Mouse (Mus musculus): Measurements from ENCODE around the gene Nup107. TPM values are rescaled to one million over a fixed set of nuclear protein-coding genes. Genes with fewer than 3 reads are reported as not detected.

The Nup107 gene
- polyA plus RNA-seq, 1 experiment from 2014 or later, result 106 TPM

DNA sequence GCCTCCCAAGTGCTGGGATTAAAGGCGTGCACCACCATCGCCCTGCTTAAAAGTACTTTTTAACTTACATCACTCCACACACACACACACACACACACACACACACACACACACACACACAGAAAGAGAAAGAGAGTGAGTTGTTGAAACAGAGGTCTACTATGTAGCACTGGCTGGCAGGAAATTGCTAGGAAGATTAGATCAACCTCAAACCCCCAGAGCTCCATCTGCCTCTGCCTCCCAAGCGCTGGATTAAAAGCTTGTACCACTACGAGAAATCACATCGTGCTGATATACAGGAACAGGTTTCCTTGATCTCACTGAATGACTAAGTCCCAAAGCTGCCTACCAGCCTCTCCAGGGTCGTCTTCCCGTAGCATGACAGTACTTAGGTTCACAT lies 7.9 kb downstream of the Nup107 start:
- no peak for DNase-seq (ENCODE audit: low spot score)
- Histone ChIP-seq H3K27me3 (ENCODE audit: control insufficient read depth, insufficient read depth, low read length) (no peaks in the 10 kb centered on the region), H3K4me1 (ENCODE audit: control insufficient read depth, insufficient read depth, low read length) (no peaks in the 10 kb centered on the region), H3K9me3 (ENCODE audit: control insufficient read depth, low read length) (no peaks in the 10 kb centered on the region), H3K4me3 (ENCODE audit: low read depth, low read length) (no peak overlapping the region), H3K27ac (replicated peaks; ENCODE audit: low read depth, low read length) (no peak overlapping the region), H3K36me3 (ENCODE audit: control insufficient read depth, insufficient read depth, low read length) (peaks cover 24% of the 10 kb centered on the region), H3K4me2 (ENCODE audit: low read depth, severe bottlenecking) (no peak overlapping the region), H3K9ac (ENCODE audit: low read length) (no peak overlapping the region)
- 98% methylated on average over 7 of the region's 7 CpGs for WGBS
- no peak for ATAC-seq (ENCODE audit: insufficient number of reproducible peaks, low FRiP score, low TSS enrichment, low read depth)

DNA sequence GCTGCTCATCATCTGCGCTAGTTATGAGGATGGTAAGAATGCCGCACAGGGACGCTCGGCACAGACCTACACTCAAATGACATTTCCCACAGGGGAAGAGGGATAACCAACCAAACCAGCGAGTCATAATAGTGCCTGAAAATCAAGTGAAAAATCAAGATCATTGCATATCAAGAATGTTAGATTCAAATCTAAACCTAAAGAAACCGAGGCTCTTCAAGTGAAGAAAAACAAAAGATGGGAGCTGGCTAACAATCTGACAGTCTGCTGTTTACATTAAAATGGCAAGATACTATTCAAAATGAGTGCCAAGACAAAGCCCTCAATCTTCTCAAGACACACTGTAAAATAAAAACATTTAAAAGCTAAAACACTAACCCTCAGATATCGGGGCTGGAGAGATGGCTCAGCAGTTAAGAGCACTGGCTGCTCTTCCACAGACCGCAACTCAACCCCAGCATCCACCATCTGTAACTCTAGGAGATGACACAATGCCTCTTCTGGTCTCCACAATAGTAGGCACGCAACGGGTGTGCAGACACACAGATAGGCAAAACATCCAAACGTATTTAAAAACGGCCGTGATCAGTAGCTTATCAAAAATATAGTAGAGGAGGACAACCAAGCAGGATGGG lies 8.6 kb downstream of the Nup107 start:
- Histone ChIP-seq H3K36me3 (ENCODE audit: control insufficient read depth, insufficient read depth, low read length) (peaks cover 26% of the 10 kb centered on the region), H3K27me3 (ENCODE audit: control insufficient read depth, insufficient read depth, low read length) (no peaks in the 10 kb centered on the region), H3K4me3 (ENCODE audit: low read depth, low read length) (no peak overlapping the region), H3K4me2 (ENCODE audit: low read depth, severe bottlenecking) (no peak overlapping the region), H3K27ac (replicated peaks; ENCODE audit: low read depth, low read length) (no peak overlapping the region), H3K9ac (ENCODE audit: low read length) (no peak overlapping the region), H3K9me3 (ENCODE audit: control insufficient read depth, low read length) (no peaks in the 10 kb centered on the region), H3K4me1 (ENCODE audit: control insufficient read depth, insufficient read depth, low read length) (no peaks in the 10 kb centered on the region)
- WGBS, result 95% methylated on average over 13 of the region's 13 CpGs
- ATAC-seq (ENCODE audit: insufficient number of reproducible peaks, low FRiP score, low TSS enrichment, low read depth) (no peak), DNase-seq (ENCODE audit: low spot score) (no peak)

DNA sequence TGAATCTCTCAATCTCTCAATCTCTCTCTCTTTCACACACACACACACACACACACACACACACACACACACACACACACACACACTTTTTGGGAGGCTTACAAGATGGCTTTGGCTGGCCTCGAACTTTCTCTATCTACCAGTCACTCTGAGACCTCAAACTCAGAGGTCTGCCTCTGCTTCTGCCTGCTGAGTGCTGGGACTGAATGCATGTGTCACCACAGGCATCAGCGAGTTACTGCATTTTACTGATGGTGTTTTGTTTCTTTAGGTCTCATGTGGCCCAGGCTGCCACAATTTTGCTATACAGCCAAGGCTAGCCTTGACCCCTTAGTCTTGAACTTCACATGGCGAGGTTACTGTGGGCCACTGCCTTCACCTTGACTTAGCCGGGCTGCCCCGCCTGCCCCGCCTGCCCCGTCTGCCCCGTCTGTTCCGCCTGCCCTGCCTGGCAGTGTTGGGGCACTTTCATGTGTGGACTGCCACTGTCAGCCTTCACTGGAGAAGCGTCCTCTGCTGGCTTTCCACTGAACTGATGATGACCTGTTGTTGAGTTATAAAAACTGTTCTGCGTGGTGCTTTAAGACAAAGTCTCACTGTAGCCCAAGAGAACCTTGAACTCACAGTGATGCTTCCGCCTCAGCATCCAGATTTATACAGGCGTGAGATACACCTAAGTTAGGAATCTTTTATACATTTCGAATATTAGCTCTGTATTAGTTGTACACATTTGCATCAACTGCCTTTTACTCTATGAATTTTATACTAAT lies 9.8 kb downstream of the Nup107 start:
- H3K4me1 ChIP-seq (ENCODE audit: control insufficient read depth, insufficient read depth, low read length), result no peaks in the 10 kb centered on the region
- no peak overlapping the region for H3K27ac ChIP-seq (replicated peaks; ENCODE audit: low read depth, low read length)
- no peaks in the 10 kb centered on the region for H3K27me3 ChIP-seq (ENCODE audit: control insufficient read depth, insufficient read depth, low read length)
- H3K9me3 ChIP-seq (ENCODE audit: control insufficient read depth, low read length), result no peaks in the 10 kb centered on the region
- H3K4me2 ChIP-seq (ENCODE audit: low read depth, severe bottlenecking), result no peak overlapping the region
- WGBS, result 95% methylated on average over 14 of the region's 14 CpGs
- no peak for ATAC-seq (ENCODE audit: insufficient number of reproducible peaks, low FRiP score, low TSS enrichment, low read depth)
- peaks cover 33% of the 10 kb centered on the region for H3K36me3 ChIP-seq (ENCODE audit: control insufficient read depth, insufficient read depth, low read length)
- no peak overlapping the region for H3K9ac ChIP-seq (ENCODE audit: low read length)
- no peak for DNase-seq (ENCODE audit: low spot score)
- H3K4me3 ChIP-seq (ENCODE audit: low read depth, low read length), result no peak overlapping the region

DNA sequence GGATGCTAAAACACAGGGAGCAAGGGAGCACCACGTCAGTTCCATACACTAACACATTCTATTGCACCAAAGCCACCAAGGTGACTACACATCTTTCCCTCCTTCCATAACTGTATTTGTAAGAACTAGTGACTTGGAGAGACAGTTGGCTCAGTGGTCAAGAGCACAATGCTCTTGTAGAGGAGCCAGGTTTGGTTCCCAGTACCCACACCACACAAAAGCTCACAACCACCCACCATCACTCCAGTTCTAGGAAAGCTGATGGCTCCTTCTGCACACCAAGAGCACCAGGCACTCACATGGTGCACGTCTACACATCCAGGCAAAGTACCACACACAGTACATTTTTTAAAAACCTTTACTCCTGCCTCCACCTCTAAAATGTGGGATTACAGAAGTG lies 10.4 kb downstream of the Nup107 start:
- DNase-seq (ENCODE audit: low spot score), result no peak
- no peak overlapping the region for H3K9ac ChIP-seq (ENCODE audit: low read length)
- 91% methylated on average over 2 of the region's 2 CpGs for WGBS
- no peak overlapping the region for H3K27ac ChIP-seq (replicated peaks; ENCODE audit: low read depth, low read length)
- no peak for ATAC-seq (ENCODE audit: insufficient number of reproducible peaks, low FRiP score, low TSS enrichment, low read depth)
- H3K4me1 ChIP-seq (ENCODE audit: control insufficient read depth, insufficient read depth, low read length), result no peaks in the 10 kb centered on the region
- no peaks in the 10 kb centered on the region for H3K27me3 ChIP-seq (ENCODE audit: control insufficient read depth, insufficient read depth, low read length)
- no peak overlapping the region for H3K4me3 ChIP-seq (ENCODE audit: low read depth, low read length)
- peaks cover 33% of the 10 kb centered on the region for H3K36me3 ChIP-seq (ENCODE audit: control insufficient read depth, insufficient read depth, low read length)
- H3K9me3 ChIP-seq (ENCODE audit: control insufficient read depth, low read length), result no peaks in the 10 kb centered on the region
- no peak overlapping the region for H3K4me2 ChIP-seq (ENCODE audit: low read depth, severe bottlenecking)

DNA sequence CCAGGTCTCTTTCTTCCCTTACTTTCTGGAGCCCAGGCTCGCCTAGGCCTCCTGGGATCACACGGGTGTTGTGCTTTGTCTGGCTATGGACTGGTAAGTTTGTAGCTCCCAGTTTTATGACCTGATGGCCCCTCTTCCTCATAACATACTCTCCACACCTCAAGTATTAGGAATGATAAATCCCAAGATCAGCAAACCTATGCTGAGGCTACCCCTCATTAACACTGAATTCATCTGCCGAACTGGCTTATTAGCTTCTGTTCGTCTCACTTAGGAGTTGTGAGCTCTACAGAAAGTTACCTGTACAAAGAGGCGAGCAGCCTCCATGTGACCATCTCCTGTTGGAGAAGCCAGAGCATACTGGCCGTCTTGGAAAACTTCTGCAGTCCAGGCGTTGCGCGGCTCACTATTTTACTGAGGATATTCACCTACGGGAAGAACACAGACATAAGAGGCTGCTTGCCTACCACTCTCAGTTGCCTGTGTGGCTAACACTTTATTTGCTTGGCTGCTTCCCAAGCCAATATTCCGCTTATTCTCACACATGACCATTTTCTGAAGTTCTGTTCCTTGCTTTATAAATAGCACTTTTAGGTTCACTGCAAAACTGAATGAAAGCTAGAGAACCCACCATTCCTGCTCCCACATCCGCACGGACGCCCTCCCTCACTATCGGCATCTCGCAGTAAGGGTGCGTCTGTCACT lies 11.3 kb downstream of the Nup107 start:
- Histone ChIP-seq H3K27me3 (ENCODE audit: control insufficient read depth, insufficient read depth, low read length) (no peaks in the 10 kb centered on the region), H3K4me3 (ENCODE audit: low read depth, low read length) (no peak overlapping the region), H3K27ac (replicated peaks; ENCODE audit: low read depth, low read length) (no peak overlapping the region), H3K9ac (ENCODE audit: low read length) (no peak overlapping the region), H3K4me1 (ENCODE audit: control insufficient read depth, insufficient read depth, low read length) (no peaks in the 10 kb centered on the region), H3K4me2 (ENCODE audit: low read depth, severe bottlenecking) (no peak overlapping the region), H3K36me3 (ENCODE audit: control insufficient read depth, insufficient read depth, low read length) (peaks cover 30% of the 10 kb centered on the region), H3K9me3 (ENCODE audit: control insufficient read depth, low read length) (no peaks in the 10 kb centered on the region)
- DNase-seq (ENCODE audit: low spot score) (no peak), ATAC-seq (ENCODE audit: insufficient number of reproducible peaks, low FRiP score, low TSS enrichment, low read depth) (no peak)
- 97% methylated on average over 17 of the region's 17 CpGs for WGBS

DNA sequence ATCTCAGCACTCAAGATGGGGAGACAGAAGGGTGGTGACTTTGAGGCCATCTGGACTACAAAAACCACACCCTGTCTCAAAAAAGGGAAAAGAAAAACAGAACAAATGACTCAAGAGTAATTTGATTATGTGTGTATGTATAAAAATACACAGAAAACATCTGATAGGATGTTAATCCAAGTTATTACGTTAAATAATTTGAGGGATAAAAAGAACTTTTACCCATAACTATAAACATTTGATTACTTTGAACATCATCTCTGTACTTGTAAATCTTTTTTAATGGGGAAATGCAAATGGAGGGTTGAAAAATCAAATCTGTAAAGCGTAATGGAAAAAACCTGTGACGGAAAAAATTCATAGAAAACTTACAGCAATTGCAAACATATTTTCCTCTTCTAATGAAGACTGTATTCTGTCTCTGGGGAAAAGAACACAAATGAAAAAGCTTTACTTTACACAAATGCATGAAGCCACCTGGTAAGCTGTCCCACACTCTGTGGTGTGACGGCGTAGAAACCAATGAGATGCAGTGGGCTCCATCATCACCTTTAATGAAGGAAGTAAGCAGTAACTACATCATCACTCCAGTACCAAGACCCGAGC lies 12.1 kb downstream of the Nup107 start:
- DNase-seq (ENCODE audit: low spot score) (no peak), ATAC-seq (ENCODE audit: insufficient number of reproducible peaks, low FRiP score, low TSS enrichment, low read depth) (no peak)
- no peaks in the 10 kb centered on the region for H3K27me3 ChIP-seq (ENCODE audit: control insufficient read depth, insufficient read depth, low read length)
- no peak overlapping the region for H3K4me3 ChIP-seq (ENCODE audit: low read depth, low read length)
- H3K36me3 ChIP-seq (ENCODE audit: control insufficient read depth, insufficient read depth, low read length), result peaks cover 27% of the 10 kb centered on the region; the same call in 1 of the 2 replicates
- no peak overlapping the region for H3K9ac ChIP-seq (ENCODE audit: low read length)
- no peaks in the 10 kb centered on the region for H3K9me3 ChIP-seq (ENCODE audit: control insufficient read depth, low read length)
- WGBS, result 93% methylated on average over 6 of the region's 6 CpGs
- no peak overlapping the region for H3K4me2 ChIP-seq (ENCODE audit: low read depth, severe bottlenecking)
- no peak overlapping the region for H3K27ac ChIP-seq (replicated peaks; ENCODE audit: low read depth, low read length)
- no peaks in the 10 kb centered on the region for H3K4me1 ChIP-seq (ENCODE audit: control insufficient read depth, insufficient read depth, low read length)

DNA sequence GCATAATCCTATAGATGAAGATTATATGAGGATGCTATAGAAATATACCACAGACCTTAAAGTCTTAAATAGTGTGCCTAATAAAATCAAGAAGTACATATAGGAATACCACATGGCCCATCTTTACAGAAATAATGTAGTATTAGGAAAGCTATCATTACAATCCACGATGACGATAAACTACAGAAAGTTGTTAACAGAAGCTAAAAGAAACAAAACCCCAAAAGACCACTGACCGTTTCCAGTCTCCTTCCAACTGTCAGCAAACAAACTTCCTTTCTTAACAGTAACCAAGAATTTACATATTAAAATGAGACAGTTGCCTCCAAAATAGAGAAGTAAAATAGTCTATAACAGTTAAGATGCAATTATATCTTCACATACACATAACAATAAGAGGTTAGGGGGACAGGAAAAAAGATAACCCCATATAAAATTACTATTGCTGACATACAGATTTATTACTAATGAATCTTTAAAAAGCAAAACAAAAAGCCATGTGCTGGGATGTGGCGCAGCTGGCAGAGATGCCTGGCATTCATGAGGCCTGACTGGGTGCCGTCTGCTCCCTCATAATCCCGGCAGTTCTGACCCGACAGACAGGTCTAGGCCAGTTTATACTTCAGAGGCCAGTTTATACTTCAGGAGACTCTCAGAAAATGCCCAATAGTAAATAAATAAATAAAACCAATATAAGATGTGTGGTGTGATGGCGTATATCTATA lies 12.8 kb downstream of the Nup107 start:
- ATAC-seq (ENCODE audit: insufficient number of reproducible peaks, low FRiP score, low TSS enrichment, low read depth), result no peak

DNA sequence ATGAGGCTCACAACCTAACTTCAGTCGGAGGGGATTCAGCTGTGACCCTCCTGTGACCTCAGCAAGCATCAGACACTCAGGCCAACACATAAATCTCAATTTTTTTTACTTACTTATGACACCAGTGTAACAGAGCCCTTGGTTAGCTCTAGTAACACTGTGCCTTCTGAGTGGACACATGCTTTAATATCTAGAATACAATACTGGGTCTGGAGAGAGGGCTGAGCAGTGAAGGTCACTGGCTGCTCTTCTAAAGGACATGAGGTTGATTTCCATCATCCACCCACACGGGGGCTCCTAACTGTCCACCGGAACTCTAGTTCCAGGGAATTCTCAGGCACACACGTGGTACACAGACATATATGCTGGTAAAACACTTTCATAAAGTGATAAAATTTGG lies 13.6 kb downstream of the Nup107 start:
- Histone ChIP-seq H3K9me3 (ENCODE audit: control insufficient read depth, low read length) (no peaks in the 10 kb centered on the region), H3K27me3 (ENCODE audit: control insufficient read depth, insufficient read depth, low read length) (no peaks in the 10 kb centered on the region), H3K4me1 (ENCODE audit: control insufficient read depth, insufficient read depth, low read length) (no peaks in the 10 kb centered on the region), H3K4me3 (ENCODE audit: low read depth, low read length) (no peak overlapping the region), H3K9ac (ENCODE audit: low read length) (no peak overlapping the region), H3K27ac (replicated peaks; ENCODE audit: low read depth, low read length) (no peak overlapping the region), H3K36me3 (ENCODE audit: control insufficient read depth, insufficient read depth, low read length) (peaks cover 32% of the 10 kb centered on the region), H3K4me2 (ENCODE audit: low read depth, severe bottlenecking) (no peak overlapping the region)
- ATAC-seq (ENCODE audit: insufficient number of reproducible peaks, low FRiP score, low TSS enrichment, low read depth), result no peak
- DNase-seq (ENCODE audit: low spot score), result no peak
- WGBS, result 86% methylated on average over 4 of the region's 4 CpGs

More for the DNA sequence above, 12.8 kb downstream of the Nup107 start:
- Histone ChIP-seq H3K4me2 (ENCODE audit: low read depth, severe bottlenecking) (no peak overlapping the region), H3K4me1 (ENCODE audit: control insufficient read depth, insufficient read depth, low read length) (no peaks in the 10 kb centered on the region), H3K36me3 (ENCODE audit: control insufficient read depth, insufficient read depth, low read length) (peaks cover 27% of the 10 kb centered on the region; the same call in 1 of the 2 replicates), H3K27me3 (ENCODE audit: control insufficient read depth, insufficient read depth, low read length) (no peaks in the 10 kb centered on the region), H3K9ac (ENCODE audit: low read length) (no peak overlapping the region), H3K4me3 (ENCODE audit: low read depth, low read length) (no peak overlapping the region), H3K9me3 (ENCODE audit: control insufficient read depth, low read length) (no peaks in the 10 kb centered on the region), H3K27ac (replicated peaks; ENCODE audit: low read depth, low read length) (no peak overlapping the region)
- 93% methylated on average over 8 of the region's 8 CpGs for WGBS
- no peak for DNase-seq (ENCODE audit: low spot score)

All from limb, embryonic 11.5 days (tissue).